Mouse (Mus musculus): Measurements from ENCODE around the gene Zzz3.

DNA sequence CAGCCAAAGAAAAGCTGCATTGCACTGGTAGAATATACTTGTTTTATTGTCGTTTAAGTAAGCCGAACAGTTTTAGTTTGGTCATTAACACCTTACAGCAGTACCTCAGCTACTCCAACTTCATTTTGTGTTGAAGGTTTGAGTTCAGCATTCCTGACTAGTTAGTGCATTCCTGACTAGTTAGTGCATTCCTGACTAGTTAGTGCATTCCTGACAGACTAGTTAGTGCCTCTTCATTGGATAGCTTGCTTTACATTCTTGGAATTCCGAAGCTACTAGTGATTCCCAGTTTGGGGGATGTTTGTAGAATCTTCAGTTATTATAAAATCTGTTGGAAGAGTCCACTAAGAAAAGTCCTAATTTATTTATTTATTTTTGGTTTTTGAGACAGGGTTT, 7.4 kb downstream of the Zzz3 start:
- no peak for TF ChIP-seq CTCF (IDR thresholded peaks at IDR 0.05; ENCODE audit: extremely low read depth, insufficient read depth, insufficient read length, insufficient replicate concordance)
- TF ChIP-seq POLR2A (IDR thresholded peaks at IDR 0.05; ENCODE audit: low read depth, low read length) = no peak
